ENCODE assay signal across 18 mouse cellular contexts in the genomic region with DNA sequence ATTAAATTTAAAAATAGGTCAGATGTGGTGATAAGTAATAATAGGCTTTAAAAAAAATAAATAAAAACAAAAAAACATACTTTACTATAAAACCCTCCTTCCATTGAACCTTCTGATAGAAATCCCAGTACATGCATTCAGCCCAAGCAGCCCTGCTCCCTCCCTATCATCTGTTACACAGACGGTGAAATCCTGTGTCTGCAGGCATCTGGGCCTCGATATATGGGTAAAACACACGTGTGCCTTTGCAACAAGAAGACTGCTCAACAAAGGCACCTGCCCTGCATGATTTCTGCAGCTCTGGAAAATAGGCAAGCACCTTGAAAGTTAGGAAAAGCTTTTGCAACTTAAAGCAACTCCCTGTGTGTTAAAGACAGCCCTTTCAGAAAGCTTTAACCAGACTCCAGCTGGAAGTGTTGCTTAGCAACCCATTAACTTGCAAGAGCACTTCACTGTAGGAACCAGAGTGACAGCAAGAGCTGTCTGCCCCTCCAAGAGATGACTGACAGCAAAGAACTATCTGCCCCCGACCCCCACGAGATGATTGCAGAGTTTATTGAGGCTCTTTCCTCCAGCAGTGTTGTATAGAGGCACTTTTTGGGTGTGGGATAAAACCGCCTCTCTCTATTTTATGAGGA. TPM values are rescaled to one million over a fixed set of nuclear protein-coding genes. Genes with fewer than 3 reads are reported as not detected.
A peak's percentile ranks its signal among the peaks of the same experiment; 100 is the strongest.
DNase-seq lines count a peak whose midpoint lies in the region; ATAC-seq and TF ChIP-seq lines count a peak whose summit lies in the region.
"Had no signal": no experiment of that assay in that cellular context is flagged by ENCODE, and none has a peak within 500 bp of the region (broad histone marks: within the 10 kb centered on the region; RNA-seq: fewer than 3 reads in every experiment).

No protein-coding gene starts in this region.

- H3K36me3 ChIP-seq in embryonic facial prominence, embryonic 11.5 days (replicated peaks; ENCODE audit: control insufficient read depth, insufficient read depth, low read depth, low read length): no peaks in the 10 kb centered on the region; the same call in none of the 2 replicates
- H3K36me3 ChIP-seq in embryonic facial prominence, embryonic 10.5 days (replicated peaks): peaks cover 87% of the 10 kb centered on the region
- H3K36me3 ChIP-seq in midbrain, embryonic 15.5 days (replicated peaks): peaks cover 36% of the 10 kb centered on the region

- no peak overlapping the region for H3K9ac ChIP-seq in embryonic facial prominence, embryonic 11.5 days (replicated peaks; ENCODE audit: low read length)
- no peak overlapping the region for H3K9ac ChIP-seq in midbrain, embryonic 15.5 days
- H3K9ac ChIP-seq: hindbrain, embryonic 15.5 days; limb, embryonic 13.5 days; lung, embryonic 15.5 days had no signal

- no peaks in the 10 kb centered on the region for H3K27me3 ChIP-seq in embryonic facial prominence, embryonic 11.5 days (ENCODE audit: control insufficient read depth, insufficient read depth, low read length)
- no peaks in the 10 kb centered on the region for H3K27me3 ChIP-seq in embryonic facial prominence, embryonic 10.5 days (replicated peaks; ENCODE audit: low read depth, poor library complexity, severe bottlenecking)
- H3K27me3 ChIP-seq in midbrain, embryonic 15.5 days (replicated peaks): no peaks in the 10 kb centered on the region
- H3K27me3 ChIP-seq: hindbrain, embryonic 15.5 days; limb, embryonic 13.5 days; lung, embryonic 15.5 days had no signal

- no peak for TF ChIP-seq CTCF in layer of hippocampus, adult 2 months (conservative IDR thresholded peaks at IDR 0.05)

- peak; percentile 21 for DNase-seq in embryonic facial prominence, embryonic 11.5 days (ENCODE audit: low spot score)
- no peak for DNase-seq in embryonic facial prominence, embryonic 10.5 days (ENCODE audit: low spot score)
- peak in 1 of 2 experiments; percentile 63 for DNase-seq in layer of hippocampus, adult 2 months (ENCODE audit: low spot score in 2 of 2)
- DNase-seq in layer of hippocampus, adult 9-10 months (ENCODE audit: low spot score): no peak
- DNase-seq in embryo, embryonic 9.5 days (ENCODE audit: extremely low spot score): peak; percentile 18
- no peak for DNase-seq in spleen, postnatal 10 days (ENCODE audit: low spot score in 2 of 2)
- DNase-seq: cerebellum, postnatal 25 days; gastrocnemius, postnatal 10 days; spleen, adult 18-20 months; thymus, adult 18-20 months had no signal

- no peak overlapping the region for H3K27ac ChIP-seq in embryonic facial prominence, embryonic 11.5 days (replicated peaks; ENCODE audit: low read depth, low read length)
- no peak overlapping the region for H3K27ac ChIP-seq in embryonic facial prominence, embryonic 10.5 days (replicated peaks)
- H3K27ac ChIP-seq in layer of hippocampus, adult 2 months: peak overlapping the region; percentile 75
- peak overlapping the region; percentile 49; the same call in 1 of the 2 replicates for H3K27ac ChIP-seq in midbrain, embryonic 15.5 days
- H3K27ac ChIP-seq: hindbrain, embryonic 15.5 days; limb, embryonic 13.5 days; lung, embryonic 15.5 days had no signal

- H3K9me3 ChIP-seq in embryonic facial prominence, embryonic 11.5 days (replicated peaks; ENCODE audit: control insufficient read depth, low read length): no peaks in the 10 kb centered on the region
- no peaks in the 10 kb centered on the region for H3K9me3 ChIP-seq in embryonic facial prominence, embryonic 10.5 days
- no peaks in the 10 kb centered on the region for H3K9me3 ChIP-seq in midbrain, embryonic 15.5 days
- H3K9me3 ChIP-seq: hindbrain, embryonic 15.5 days; limb, embryonic 13.5 days; lung, embryonic 15.5 days had no signal

- no peak for ATAC-seq in embryonic facial prominence, embryonic 11.5 days (replicated peaks; ENCODE audit: insufficient number of reproducible peaks, low FRiP score, low TSS enrichment, low read depth)
- ATAC-seq in midbrain, embryonic 15.5 days (replicated peaks): peak; percentile 56; the same call in 1 of the 2 replicates
- no peak for ATAC-seq in megakaryocyte-erythroid progenitor cell, adult 5-6 weeks (replicated peaks; ENCODE audit: low FRiP score, low TSS enrichment, poor library complexity, severe bottlenecking)

- H3K4me1 ChIP-seq in embryonic facial prominence, embryonic 11.5 days (ENCODE audit: control insufficient read depth, insufficient read depth, low read length): no peaks in the 10 kb centered on the region
- 0 out of 2 replicates have a peak, but pooled peaks cover 6% of the 10 kb centered on the region for H3K4me1 ChIP-seq in embryonic facial prominence, embryonic 10.5 days
- H3K4me1 ChIP-seq in midbrain, embryonic 15.5 days: peaks cover 10% of the 10 kb centered on the region
- H3K4me1 ChIP-seq: limb, embryonic 13.5 days; lung, embryonic 15.5 days had no signal

- no peak overlapping the region for H3K4me3 ChIP-seq in embryonic facial prominence, embryonic 11.5 days (ENCODE audit: low read depth, low read length)
- no peak overlapping the region for H3K4me3 ChIP-seq in embryonic facial prominence, embryonic 10.5 days
- no peak overlapping the region for H3K4me3 ChIP-seq in layer of hippocampus, adult 2 months
- H3K4me3 ChIP-seq in midbrain, embryonic 15.5 days: no peak overlapping the region
- H3K4me3 ChIP-seq: erythroblast, embryonic 14.5 days; hindbrain, embryonic 15.5 days; limb, embryonic 13.5 days; lung, embryonic 15.5 days had no signal

- 47% methylated on average over 6 of the region's 6 CpGs for WGBS in embryonic facial prominence, embryonic 11.5 days
- WGBS in embryonic facial prominence, embryonic 10.5 days: 47% methylated on average over 6 of the region's 6 CpGs
- 16% methylated on average over 6 of the region's 6 CpGs for whole genome bisulfite sequencing in midbrain, embryonic 15.5 days

- H3K4me2 ChIP-seq in embryonic facial prominence, embryonic 11.5 days (ENCODE audit: low read depth, low read length): no peak overlapping the region
- no peak overlapping the region for H3K4me2 ChIP-seq in midbrain, embryonic 15.5 days
- H3K4me2 ChIP-seq: hindbrain, embryonic 15.5 days; limb, embryonic 13.5 days; lung, embryonic 15.5 days had no signal

RNA-seq across cellular contexts. Expression of a gene that starts 14.0 kb away (rescaled TPM):
- polyA plus RNA-seq in embryonic facial prominence, embryonic 11.5 days (2014; fragmentation: Nextera tagmentation; extraction: Ambion mirVana): 2.1 and 2.4 TPM in 2 replicates
- polyA plus RNA-seq in embryonic facial prominence, embryonic 10.5 days (2016; fragmentation: Nextera tagmentation; extraction: Ambion mirVana): 2.6 and 3.1 TPM in 2 replicates
- 100 to 1,000 TPM; 229 to 234 TPM for total RNA-seq in layer of hippocampus, adult 2 months (2021)
- 43.2 and 45.6 TPM in 2 replicates for polyA plus RNA-seq in midbrain, embryonic 15.5 days (2015; fragmentation: Nextera tagmentation; extraction: Ambion mirVana)
- not detected in 2 replicates for total RNA-seq in megakaryocyte-erythroid progenitor cell, adult 5-6 weeks (2014; fragmentation: Nextera tagmentation)
- 0.19 TPM in 1 of 2 replicates, not detected in the other for total RNA-seq in megakaryocyte-erythroid progenitor cell, adult 5-6 weeks (2017)
- total RNA-seq: monocyte, adult 5-6 weeks had no signal
- polyA plus RNA-seq: erythroblast, embryonic 14.5 days had no signal

RNA-seq across cellular contexts. Expression of a gene that starts 34.3 kb away (rescaled TPM):
- not detected in 2 replicates for polyA plus RNA-seq in embryonic facial prominence, embryonic 11.5 days (2014; fragmentation: Nextera tagmentation; extraction: Ambion mirVana)
- polyA plus RNA-seq in embryonic facial prominence, embryonic 10.5 days (2016; fragmentation: Nextera tagmentation; extraction: Ambion mirVana): not detected in 2 replicates
- total RNA-seq in layer of hippocampus, adult 2 months (2021): under 1 TPM in 1 of 2 experiments, not detected in 1; 0.28 TPM
- polyA plus RNA-seq in midbrain, embryonic 15.5 days (2015; fragmentation: Nextera tagmentation; extraction: Ambion mirVana): 0.36 and 0.54 TPM in 2 replicates
- not detected in 2 replicates for total RNA-seq in megakaryocyte-erythroid progenitor cell, adult 5-6 weeks (2014; fragmentation: Nextera tagmentation)
- total RNA-seq in megakaryocyte-erythroid progenitor cell, adult 5-6 weeks (2017): not detected in 2 replicates
- total RNA-seq: gastrocnemius, postnatal 10 days; monocyte, adult 5-6 weeks had no signal
- polyA plus RNA-seq: erythroblast, embryonic 14.5 days; kidney, embryonic 14.5 days; limb, embryonic 13.5 days had no signal

RNA-seq across cellular contexts. Expression of a gene that starts 42.6 kb away (rescaled TPM):
- 0.38 and 0.54 TPM in 2 replicates for polyA plus RNA-seq in embryonic facial prominence, embryonic 11.5 days (2014; fragmentation: Nextera tagmentation; extraction: Ambion mirVana)
- 0.68 TPM in 1 of 2 replicates, not detected in the other for polyA plus RNA-seq in embryonic facial prominence, embryonic 10.5 days (2016; fragmentation: Nextera tagmentation; extraction: Ambion mirVana)
- total RNA-seq in layer of hippocampus, adult 2 months (2021): not detected
- 0.68 and 0.70 TPM in 2 replicates for polyA plus RNA-seq in midbrain, embryonic 15.5 days (2015; fragmentation: Nextera tagmentation; extraction: Ambion mirVana)
- 2.6 TPM in 1 of 2 replicates, not detected in the other for total RNA-seq in megakaryocyte-erythroid progenitor cell, adult 5-6 weeks (2014; fragmentation: Nextera tagmentation)
- total RNA-seq in megakaryocyte-erythroid progenitor cell, adult 5-6 weeks (2017): not detected in 2 replicates
- polyA plus RNA-seq: erythroblast, embryonic 14.5 days; kidney, embryonic 14.5 days had no signal

Comparison
In these comparisons a context has a peak if more than half of its experiments do, and no peak if none do; other contexts are left out.
1. DNase-seq: peak in embryonic facial prominence, embryonic 11.5 days (single experiment) and embryo, embryonic 9.5 days (single experiment); none in embryonic facial prominence, embryonic 10.5 days (single experiment), layer of hippocampus, adult 9-10 months (single experiment) and spleen, postnatal 10 days (0 of 2).
2. H3K27ac ChIP-seq: peak in layer of hippocampus, adult 2 months (single experiment) and midbrain, embryonic 15.5 days (single experiment); none in embryonic facial prominence, embryonic 11.5 days (single experiment) and embryonic facial prominence, embryonic 10.5 days (single experiment).
3. RNA of a gene that starts 14.0 kb away (polyA plus RNA-seq): 43.2 to 45.6 TPM in midbrain, embryonic 15.5 days; 2.6 to 3.1 TPM in embryonic facial prominence, embryonic 10.5 days and 2.1 to 2.4 TPM in embryonic facial prominence, embryonic 11.5 days; every median in the first group is over 10 times any median in the second.